Mouse (Mus musculus) limb, embryonic 10.5 days (tissue): ENCODE data around the gene Arhgdib. TPM values are rescaled to one million over a fixed set of nuclear protein-coding genes. Genes with fewer than 3 reads are reported as not detected.

Experiments
- DNase-seq: peaks from one replicate; pipeline ENCODE4 v3.0.0-alpha.2; 2017; ENCODE audit warnings: low spot score
- H3K27ac ChIP-seq: fragments of 300-500 bp; sonication (generic); 2 replicates; pipeline ENCODE4 v1.5.1; 2016; ENCODE audit warnings: mild to moderate bottlenecking
- H3K27me3 ChIP-seq: fragments of 300-500 bp; sonication (generic); 2 replicates; pipeline ENCODE4 v1.6.1; 2016; ENCODE audit warnings: low read depth, mild to moderate bottlenecking; ENCODE audit not compliant: poor library complexity, severe bottlenecking
- H3K36me3 ChIP-seq: fragments of 300-500 bp; sonication (generic); 2 replicates; pipeline ENCODE4 v1.6.1; 2016; ENCODE audit warnings: mild to moderate bottlenecking, moderate library complexity
- H3K4me1 ChIP-seq: fragments of 300-500 bp; sonication (generic); 2 replicates; pipeline ENCODE4 v1.6.1; 2016
- H3K4me3 ChIP-seq: fragments of 300-500 bp; sonication (generic); 2 replicates; pipeline ENCODE4 v1.5.1; 2016; ENCODE audit warnings: mild to moderate bottlenecking, moderate library complexity
- H3K9me3 ChIP-seq: fragments of 300-500 bp; sonication (generic); replicated peaks from 2 replicates; pipeline ENCODE4 v1.6.1; 2016; ENCODE audit warnings: mild to moderate bottlenecking
- WGBS: fragments of 180-500 bp; shearing (Covaris S2); methylation state at CpG from one replicate; pipeline ENCODE4 v1.1.7; 2016; 5-methylcytosine and 5-hydroxymethylcytosine counted together
- polyA plus RNA-seq: library from polyadenylated mRNA; unstranded; fragments of >200 nt; fragmentation: Nextera tagmentation; extraction: Ambion mirVana; gene quantifications from 2 replicates; pipeline ENCODE4 v1.2.1, GENCODE M21; 2016

The Arhgdib gene
- polyA plus RNA-seq, 1 experiment from 2014 or later, result 32.5 TPM

DNA sequence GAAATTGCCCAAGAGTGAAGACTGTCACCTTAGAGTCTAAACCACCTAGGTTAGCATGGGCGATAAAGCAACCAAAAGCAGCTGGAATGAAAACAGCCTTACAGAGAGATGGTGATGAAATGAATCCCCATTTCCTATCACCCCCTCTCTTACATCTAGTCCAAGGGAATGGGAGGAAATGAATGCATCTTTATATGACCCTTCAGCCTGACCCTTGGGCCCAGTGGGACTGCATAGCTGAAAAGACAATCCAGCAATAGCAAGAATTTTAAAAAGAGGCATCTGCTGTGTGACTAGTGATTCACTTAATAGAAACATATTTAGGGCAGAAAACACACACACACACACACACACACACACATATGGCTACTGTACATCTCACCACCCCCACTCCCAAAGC, 14.1 kb downstream of the Arhgdib start:
- DNase-seq, result no peak
- peaks cover 15% of the 10 kb centered on the region for H3K4me1 ChIP-seq
- 85% methylated on average over 1 of the region's 1 CpGs for WGBS
- H3K9me3 ChIP-seq, result no peaks in the 10 kb centered on the region
- no peaks in the 10 kb centered on the region for H3K36me3 ChIP-seq
- no peak overlapping the region for H3K27ac ChIP-seq
- no peak overlapping the region for H3K4me3 ChIP-seq
- no peaks in the 10 kb centered on the region for H3K27me3 ChIP-seq

DNA sequence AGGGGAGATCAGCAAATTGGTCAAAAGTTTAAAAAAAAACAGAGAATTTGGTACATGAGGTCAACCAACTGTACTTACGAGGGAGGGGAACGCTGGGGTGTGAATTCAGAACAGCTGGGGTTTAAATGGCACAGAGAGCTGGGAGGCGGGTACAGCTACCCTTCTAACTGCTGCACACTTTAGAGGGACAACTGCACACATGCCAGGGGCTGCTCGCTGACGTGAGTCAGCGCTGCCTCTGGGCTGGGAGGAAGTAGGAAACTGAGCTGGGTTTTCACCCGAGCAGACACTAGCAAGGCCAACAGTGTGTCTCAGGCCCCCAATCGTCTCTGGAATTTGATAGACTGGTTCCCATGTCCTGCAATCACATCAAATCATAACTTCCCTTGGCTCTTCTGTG, 16.6 kb downstream of the Arhgdib start:
- no peaks in the 10 kb centered on the region for H3K27me3 ChIP-seq
- H3K4me1 ChIP-seq, result peaks cover 8% of the 10 kb centered on the region
- H3K9me3 ChIP-seq, result no peaks in the 10 kb centered on the region
- no peak overlapping the region for H3K4me3 ChIP-seq
- H3K36me3 ChIP-seq, result no peaks in the 10 kb centered on the region
- DNase-seq, result no peak
- WGBS, result 70% methylated on average over 8 of the region's 8 CpGs
- peak overlapping the region; percentile 64 for H3K27ac ChIP-seq

DNA sequence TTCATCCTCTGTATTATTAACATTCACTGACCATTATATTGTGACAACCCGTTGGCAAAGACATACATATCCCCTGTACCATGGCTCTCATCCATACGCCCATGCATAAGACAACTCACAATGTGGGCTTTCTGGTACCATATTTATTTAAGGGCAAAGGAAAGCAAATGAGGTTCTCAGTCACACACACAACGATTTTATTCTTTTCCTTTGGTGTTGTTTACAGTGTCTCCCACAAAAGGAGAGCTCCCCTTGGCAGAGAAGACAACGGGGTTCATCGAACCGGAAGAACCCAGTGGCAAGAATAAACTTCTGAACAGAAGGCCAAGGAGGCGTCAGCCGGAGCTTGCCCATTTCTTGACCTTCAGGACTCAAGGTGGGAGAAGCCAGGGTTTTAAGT, 18.2 kb downstream of the Arhgdib start, which contains the start of gene Pde6h:
Gene Pde6h, plus strand, starts transcription at position 301 of the 400 bp plus-strand sequence.
- no peaks in the 10 kb centered on the region for H3K27me3 ChIP-seq
- DNase-seq, result no peak
- 96% methylated on average over 8 of the region's 8 CpGs for WGBS
- no peaks in the 10 kb centered on the region for H3K9me3 ChIP-seq
- no peak within 1 kb of the TSS for H3K4me3 ChIP-seq
- H3K27ac ChIP-seq, result no peak within 1 kb of the TSS
- peaks cover 9% of the 10 kb centered on the region for H3K4me1 ChIP-seq
- H3K36me3 ChIP-seq, result no peaks in the 10 kb centered on the region

DNA sequence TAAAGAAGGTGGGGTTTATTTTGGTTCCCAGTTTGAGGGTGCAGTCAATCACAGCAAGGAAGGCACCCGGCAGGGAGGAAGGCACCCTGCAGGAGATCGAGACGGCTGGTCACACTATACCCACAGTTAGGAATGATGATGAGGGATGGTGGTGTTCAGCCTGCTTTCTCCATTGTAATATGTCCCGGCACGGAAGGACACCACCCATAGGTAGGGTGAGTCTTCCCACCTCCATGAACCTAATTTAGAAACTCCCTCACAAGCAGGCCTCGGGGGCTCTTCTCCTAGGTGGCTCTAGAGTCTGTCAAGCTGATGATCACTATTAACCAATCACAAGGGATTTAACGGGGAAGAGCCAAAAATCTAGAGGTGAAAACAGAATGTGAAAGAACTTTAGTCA, 18.8 kb downstream of the Arhgdib start:
- H3K36me3 ChIP-seq, result no peaks in the 10 kb centered on the region
- H3K9me3 ChIP-seq, result no peaks in the 10 kb centered on the region
- H3K4me3 ChIP-seq, result no peak overlapping the region
- no peaks in the 10 kb centered on the region for H3K27me3 ChIP-seq
- no peak overlapping the region for H3K27ac ChIP-seq
- peaks cover 16% of the 10 kb centered on the region for H3K4me1 ChIP-seq
- 90% methylated on average over 7 of the region's 7 CpGs for WGBS
- no peak for DNase-seq

DNA sequence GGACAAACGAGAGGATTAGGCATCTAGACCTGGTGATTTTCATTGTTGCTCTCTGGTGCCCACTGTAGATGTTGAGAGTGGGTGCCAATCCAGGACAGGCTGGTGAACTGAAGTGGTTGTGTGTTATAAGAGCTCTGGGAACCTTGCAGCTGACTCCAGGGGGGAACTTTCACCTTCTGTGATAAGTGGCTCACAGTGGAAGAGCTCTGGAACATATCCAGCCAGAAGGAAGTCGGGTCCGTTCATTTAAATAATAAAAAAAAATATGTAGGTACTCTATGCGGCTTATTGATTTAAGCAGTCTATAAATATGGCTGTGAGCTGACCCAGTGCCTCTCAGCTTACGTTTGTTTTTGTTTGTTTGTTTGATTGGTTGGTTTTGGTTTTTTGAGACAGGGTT, 19.6 kb downstream of the Arhgdib start, which contains the start of gene Erp27:
Gene Erp27, minus strand, starts transcription at position 101 of the 400 bp plus-strand sequence.
- Histone ChIP-seq H3K36me3 (no peaks in the 10 kb centered on the region), H3K4me3 (no peak within 1 kb of the TSS), H3K27ac (0 out of 2 replicates have a peak within 1 kb of the TSS, but pooled peaks have one; percentile 46), H3K27me3 (no peaks in the 10 kb centered on the region), H3K4me1 (peaks cover 19% of the 10 kb centered on the region), H3K9me3 (no peaks in the 10 kb centered on the region)
- WGBS, result 91% methylated on average over 5 of the region's 5 CpGs
- no peak for DNase-seq

DNA sequence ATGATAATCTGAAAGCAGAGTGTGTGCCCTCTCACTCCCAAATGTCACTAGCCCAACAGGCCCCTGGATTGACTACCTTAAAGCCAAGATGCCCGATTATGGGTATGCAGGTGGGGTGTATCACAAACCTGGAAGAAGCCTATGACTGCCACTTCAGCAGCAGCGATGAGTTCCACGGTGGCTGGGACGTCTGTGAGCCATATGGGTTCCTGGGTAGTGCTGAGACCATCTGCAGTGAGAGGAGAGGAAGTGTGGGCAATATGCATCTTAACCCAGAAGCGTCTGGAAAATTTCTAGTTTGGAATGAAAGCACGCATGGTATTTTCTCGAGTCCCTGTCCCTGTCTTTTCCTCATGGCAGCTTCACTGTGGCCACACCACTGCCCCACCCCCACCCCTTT, 20.1 kb downstream of the Arhgdib start:
- WGBS, result 77% methylated on average over 7 of the region's 7 CpGs
- H3K4me3 ChIP-seq, result no peak overlapping the region
- no peak for DNase-seq
- no peaks in the 10 kb centered on the region for H3K9me3 ChIP-seq
- peaks cover 19% of the 10 kb centered on the region for H3K4me1 ChIP-seq
- H3K27ac ChIP-seq, result 0 out of 2 replicates have a peak overlapping the region, but pooled peaks have one; percentile 46
- no peaks in the 10 kb centered on the region for H3K36me3 ChIP-seq
- no peaks in the 10 kb centered on the region for H3K27me3 ChIP-seq

DNA sequence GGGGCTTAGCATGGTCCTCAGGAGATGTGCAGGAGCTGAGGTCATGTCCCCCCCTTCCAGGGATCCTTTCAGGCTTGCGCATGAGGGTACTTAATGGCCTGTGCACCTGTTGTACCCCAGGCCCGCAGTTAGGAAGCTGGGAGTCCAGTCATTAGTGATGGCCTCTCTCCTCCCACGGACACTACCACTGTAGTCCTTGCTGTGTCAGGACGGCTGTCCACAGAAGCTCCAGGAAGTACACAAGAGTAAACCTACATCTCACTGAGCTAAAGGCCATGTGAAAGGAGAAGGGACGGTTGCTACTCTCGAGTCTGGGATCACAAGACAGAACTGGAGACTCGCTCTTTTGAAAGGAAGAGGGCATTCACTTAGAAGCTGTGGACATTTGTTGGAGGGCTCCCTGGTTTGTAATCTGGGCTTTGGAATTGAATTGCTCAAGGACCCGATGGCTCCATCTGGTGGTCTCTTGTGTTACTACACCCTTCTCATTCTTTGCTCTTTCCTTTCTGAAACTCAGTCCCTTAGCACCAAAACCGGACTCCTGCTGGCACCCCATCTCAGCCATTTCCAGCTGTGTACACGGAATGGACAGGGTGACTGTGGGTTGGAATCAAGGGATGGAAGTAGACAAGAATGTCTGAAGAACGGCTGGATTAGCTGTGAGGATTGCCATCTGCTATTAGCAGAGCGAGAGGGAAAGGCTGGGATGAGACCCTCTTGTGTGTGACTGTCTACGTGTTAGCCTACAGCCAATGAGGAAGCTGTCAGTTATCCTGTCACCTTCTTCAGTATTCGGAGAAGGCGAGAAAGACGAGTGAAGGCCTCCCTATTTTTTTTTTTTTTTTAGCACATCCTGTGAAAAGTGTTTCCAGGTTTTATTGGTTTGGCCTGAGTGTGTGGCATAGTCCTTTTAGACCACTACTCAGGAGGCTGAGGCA, 21.1 kb downstream of the Arhgdib start:
- DNase-seq, result peak; percentile 67
- peaks cover 19% of the 10 kb centered on the region for H3K4me1 ChIP-seq
- no peaks in the 10 kb centered on the region for H3K36me3 ChIP-seq
- no peaks in the 10 kb centered on the region for H3K9me3 ChIP-seq
- 44% methylated on average over 16 of the region's 16 CpGs for WGBS
- H3K4me3 ChIP-seq, result no peak overlapping the region
- no peaks in the 10 kb centered on the region for H3K27me3 ChIP-seq
- peak overlapping the region; percentile 66; the same call in 1 of the 2 replicates for H3K27ac ChIP-seq

DNA sequence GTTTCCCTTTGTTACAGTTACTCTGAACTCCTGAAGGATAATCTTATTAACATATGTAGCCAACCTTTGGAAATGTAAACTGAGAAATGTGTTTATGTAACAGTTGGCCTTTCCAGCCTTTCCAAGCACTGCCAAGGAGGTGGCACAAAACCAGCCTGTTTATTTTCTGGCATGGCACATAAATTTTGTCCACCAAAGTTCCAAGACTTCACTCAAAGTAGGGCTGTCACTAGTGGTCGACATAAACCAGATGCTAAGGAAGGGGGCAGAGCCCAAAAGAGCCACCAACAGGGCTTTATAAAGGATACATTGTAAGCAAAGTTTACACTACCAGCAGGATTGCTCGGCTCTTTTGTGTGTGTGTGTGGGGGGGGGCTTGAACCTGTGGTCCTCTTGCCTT, 23.8 kb downstream of the Arhgdib start:
- Histone ChIP-seq H3K4me3 (no peak overlapping the region), H3K9me3 (no peaks in the 10 kb centered on the region), H3K36me3 (no peaks in the 10 kb centered on the region), H3K4me1 (peaks cover 25% of the 10 kb centered on the region), H3K27ac (peak overlapping the region; percentile 56), H3K27me3 (no peaks in the 10 kb centered on the region)
- 17% methylated on average over 2 of the region's 2 CpGs for WGBS
- DNase-seq, result no peak

DNA sequence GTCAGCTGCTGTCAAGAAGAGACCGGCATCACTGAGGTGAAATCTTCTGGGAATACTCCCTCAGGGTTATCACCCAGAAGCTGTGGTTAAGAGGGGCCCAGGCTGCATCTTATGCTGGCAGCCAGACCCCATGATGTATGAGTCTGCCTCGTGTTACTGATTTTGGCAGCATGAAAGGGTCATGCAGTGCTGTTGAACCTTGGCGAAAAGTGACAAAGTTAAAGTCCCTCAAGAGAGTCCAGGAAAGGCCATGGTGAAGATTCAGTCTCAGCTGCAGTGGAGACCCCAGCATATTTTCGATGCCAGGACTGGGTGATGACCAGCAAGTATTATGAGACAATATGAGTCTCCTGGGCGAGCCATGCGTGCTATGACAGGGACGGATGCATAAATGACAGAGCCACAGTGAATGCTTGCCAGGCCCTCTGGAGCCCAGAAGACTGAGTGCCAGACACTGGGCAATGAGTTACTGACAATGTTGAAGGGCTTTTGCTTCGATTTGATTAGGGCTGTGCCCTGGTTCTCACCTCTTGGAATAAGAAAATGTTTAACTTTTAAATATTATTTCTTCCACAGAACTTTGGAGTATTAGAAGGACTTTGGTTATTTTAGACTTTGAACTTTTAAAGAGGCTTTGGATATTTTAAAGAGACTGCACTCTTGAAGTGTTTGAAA, 25.8 kb downstream of the Arhgdib start:
- 84% methylated on average over 8 of the region's 8 CpGs for WGBS
- Histone ChIP-seq H3K4me3 (no peak overlapping the region), H3K27me3 (no peaks in the 10 kb centered on the region), H3K9me3 (no peaks in the 10 kb centered on the region), H3K27ac (no peak overlapping the region), H3K36me3 (no peaks in the 10 kb centered on the region), H3K4me1 (peaks cover 29% of the 10 kb centered on the region)
- no peak for DNase-seq

DNA sequence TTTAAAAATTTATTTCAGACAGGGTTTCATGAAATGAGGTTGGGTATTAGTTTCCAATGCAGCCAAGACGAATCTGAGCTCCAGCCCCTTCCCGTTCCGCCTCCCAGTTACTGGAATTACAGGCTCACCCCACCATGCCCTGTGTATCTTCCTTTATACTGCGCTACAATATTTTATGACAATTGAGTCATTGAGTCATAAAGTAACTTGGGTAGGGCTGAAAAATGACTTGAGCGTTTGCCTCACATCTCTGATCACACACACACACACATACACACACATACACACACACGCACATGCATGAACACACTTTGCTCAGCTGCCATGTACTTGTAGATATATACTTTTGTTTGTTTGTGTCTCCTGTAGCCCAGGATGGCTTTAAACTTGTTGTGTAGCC, 27.5 kb downstream of the Arhgdib start:
- 95% methylated on average over 6 of the region's 6 CpGs for WGBS
- Histone ChIP-seq H3K27me3 (no peaks in the 10 kb centered on the region), H3K4me3 (no peak overlapping the region), H3K27ac (peak overlapping the region; percentile 79), H3K36me3 (no peaks in the 10 kb centered on the region), H3K4me1 (peaks cover 26% of the 10 kb centered on the region), H3K9me3 (no peaks in the 10 kb centered on the region)
- no peak for DNase-seq

DNA sequence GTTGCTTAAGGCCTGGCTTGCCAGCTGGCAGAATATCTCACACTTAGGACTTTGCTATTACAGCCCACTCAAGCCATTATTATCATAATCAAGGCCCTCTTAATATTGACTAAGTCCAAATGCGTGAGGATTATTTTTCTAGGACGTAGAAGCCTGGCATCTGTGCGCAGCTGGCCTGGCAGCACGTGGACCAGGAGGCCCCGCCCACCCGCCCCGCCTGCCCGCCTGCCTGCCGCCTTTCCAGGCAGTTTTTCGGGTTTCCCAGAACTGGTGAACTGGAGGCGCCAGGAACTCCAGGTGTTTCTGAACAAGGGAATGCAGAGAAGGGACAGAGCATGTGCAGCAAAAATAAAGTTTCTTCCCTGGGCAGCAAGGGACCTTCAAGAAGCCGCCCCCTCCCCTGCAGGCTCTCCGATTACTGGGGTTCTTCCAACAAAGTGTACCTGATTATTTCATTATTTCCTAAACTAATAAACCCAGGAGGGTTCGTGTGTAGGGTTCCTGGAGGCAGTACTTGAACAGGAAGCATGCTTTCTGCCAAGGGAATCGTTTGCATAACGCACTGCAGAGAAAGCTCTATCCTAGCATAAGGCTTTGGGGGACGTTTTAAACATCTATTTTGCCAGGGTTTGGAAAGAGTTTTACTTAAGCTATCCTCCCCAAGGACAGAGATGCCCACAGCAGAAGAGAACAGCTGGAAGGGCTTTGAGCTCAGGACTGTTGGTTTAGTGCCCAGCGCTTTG, 28.1 kb downstream of the Arhgdib start:
- peak overlapping the region; percentile 35 for H3K4me3 ChIP-seq
- peak overlapping the region; percentile 79 for H3K27ac ChIP-seq
- H3K9me3 ChIP-seq, result no peaks in the 10 kb centered on the region
- H3K36me3 ChIP-seq, result no peaks in the 10 kb centered on the region
- 18% methylated on average over 18 of the region's 18 CpGs for WGBS
- no peaks in the 10 kb centered on the region for H3K27me3 ChIP-seq
- H3K4me1 ChIP-seq, result peaks cover 25% of the 10 kb centered on the region
- DNase-seq, result peak; percentile 75

DNA sequence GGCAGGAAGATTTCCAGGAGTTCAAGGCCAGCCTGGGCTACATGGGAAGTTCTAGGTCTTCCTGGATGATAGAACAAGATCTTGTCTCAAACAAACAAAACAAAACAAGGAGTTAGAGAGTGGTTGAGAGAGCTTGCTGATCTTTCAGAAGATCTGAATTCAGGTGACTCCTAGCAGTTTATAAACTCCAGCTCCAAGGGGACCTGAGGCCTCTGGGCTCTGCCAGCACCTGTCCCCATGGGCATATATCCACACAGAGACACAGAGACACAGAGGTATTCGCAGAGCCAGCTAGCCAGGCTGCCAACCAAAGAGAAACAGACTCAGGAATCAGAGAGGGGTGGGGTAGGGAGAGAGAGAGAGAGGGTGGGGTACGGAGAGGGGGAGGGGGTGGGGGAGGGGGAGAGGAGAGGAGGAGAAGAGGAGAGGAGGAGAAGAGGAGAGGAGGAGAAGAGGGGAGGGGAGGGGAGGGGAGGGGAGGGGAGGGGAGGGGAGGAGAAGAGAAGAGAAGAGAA, 28.9 kb downstream of the Arhgdib start:
- H3K4me3 ChIP-seq, result no peak overlapping the region
- H3K36me3 ChIP-seq, result no peaks in the 10 kb centered on the region
- H3K27me3 ChIP-seq, result no peaks in the 10 kb centered on the region
- 91% methylated on average over 1 of the region's 2 CpGs for WGBS
- DNase-seq, result no peak
- peak overlapping the region; percentile 79 for H3K27ac ChIP-seq
- H3K9me3 ChIP-seq, result no peaks in the 10 kb centered on the region
- peaks cover 17% of the 10 kb centered on the region for H3K4me1 ChIP-seq
